Mouse (Mus musculus): ENCODE results near the gene Tada3. TPM values are rescaled to one million over a fixed set of nuclear protein-coding genes. Genes with fewer than 3 reads are reported as not detected.

Tada3 gene
- polyA plus RNA-seq (2015; fragmentation: Nextera tagmentation; extraction: Ambion mirVana), result 52.6 and 54.3 TPM in 2 replicates

- WGBS, result under 1% methylated on average over 59 of the region's 61 CpGs
- H3K4me3 ChIP-seq (ENCODE audit: low read length), result peak within 1 kb of the TSS; percentile 100
- H3K36me3 ChIP-seq (ENCODE audit: control insufficient read depth, insufficient read depth, low read length), result peaks cover 38% of the 10 kb centered on the region
- peak; percentile 96 for ATAC-seq (ENCODE audit: low read depth)
- peaks cover 12% of the 10 kb centered on the region for H3K4me1 ChIP-seq (replicated peaks; ENCODE audit: control insufficient read depth, insufficient read depth, low read length)
- H3K27me3 ChIP-seq (ENCODE audit: control insufficient read depth, insufficient read depth, low read depth, low read length), result no peaks in the 10 kb centered on the region
- peak within 1 kb of the TSS; percentile 96 for H3K9ac ChIP-seq (ENCODE audit: low read length)
- H3K4me2 ChIP-seq (ENCODE audit: low read depth, low read length), result peak within 1 kb of the TSS; percentile 96
- H3K27ac ChIP-seq (ENCODE audit: low read length), result peak within 1 kb of the TSS; percentile 99
- H3K9me3 ChIP-seq (ENCODE audit: control insufficient read depth, low read length), result no peaks in the 10 kb centered on the region
These were observed at the start of gene Tada3, which contains the start of gene Arpc4 for GRCm38 (mm10) chr6:113377496-113378385. TSS of gene Tada3 (minus strand) at chr6:113377883. TSS of gene Arpc4 (plus strand) at chr6:113378115.

GRCm38 (mm10) chr6:113427397-113427796, 49.7 kb upstream of the Tada3 start:
- H3K9me3 ChIP-seq (ENCODE audit: control insufficient read depth, low read length), result no peaks in the 10 kb centered on the region
- WGBS, result 49% methylated on average over 3 of the region's 3 CpGs
- no peak overlapping the region for H3K27ac ChIP-seq (ENCODE audit: low read length)
- H3K4me1 ChIP-seq (replicated peaks; ENCODE audit: control insufficient read depth, insufficient read depth, low read length), result no peaks in the 10 kb centered on the region
- no peak for ATAC-seq (ENCODE audit: low read depth)
- no peaks in the 10 kb centered on the region for H3K27me3 ChIP-seq (ENCODE audit: control insufficient read depth, insufficient read depth, low read depth, low read length)
- H3K4me2 ChIP-seq (ENCODE audit: low read depth, low read length), result no peak overlapping the region
- H3K36me3 ChIP-seq (ENCODE audit: control insufficient read depth, insufficient read depth, low read length), result no peaks in the 10 kb centered on the region
- H3K9ac ChIP-seq (ENCODE audit: low read length), result no peak overlapping the region
- H3K4me3 ChIP-seq (ENCODE audit: low read length), result no peak overlapping the region

- 83% methylated on average over 4 of the region's 4 CpGs for WGBS
- H3K36me3 ChIP-seq (ENCODE audit: control insufficient read depth, insufficient read depth, low read length), result no peaks in the 10 kb centered on the region
- H3K27ac ChIP-seq (ENCODE audit: low read length), result no peak overlapping the region
- ATAC-seq (ENCODE audit: low read depth), result no peak
- no peaks in the 10 kb centered on the region for H3K4me1 ChIP-seq (replicated peaks; ENCODE audit: control insufficient read depth, insufficient read depth, low read length)
- H3K4me3 ChIP-seq (ENCODE audit: low read length), result no peak overlapping the region
- no peak overlapping the region for H3K4me2 ChIP-seq (ENCODE audit: low read depth, low read length)
- no peaks in the 10 kb centered on the region for H3K9me3 ChIP-seq (ENCODE audit: control insufficient read depth, low read length)
- H3K9ac ChIP-seq (ENCODE audit: low read length), result no peak overlapping the region
- H3K27me3 ChIP-seq (ENCODE audit: control insufficient read depth, insufficient read depth, low read depth, low read length), result no peaks in the 10 kb centered on the region
These were observed 49.0 kb upstream of the Tada3 start for GRCm38 (mm10) chr6:113426696-113427095.

- Histone ChIP-seq H3K4me3 (ENCODE audit: low read length) (no peak overlapping the region), H3K4me2 (ENCODE audit: low read depth, low read length) (no peak overlapping the region), H3K9me3 (ENCODE audit: control insufficient read depth, low read length) (no peaks in the 10 kb centered on the region), H3K27ac (ENCODE audit: low read length) (no peak overlapping the region), H3K36me3 (ENCODE audit: control insufficient read depth, insufficient read depth, low read length) (no peaks in the 10 kb centered on the region), H3K4me1 (replicated peaks; ENCODE audit: control insufficient read depth, insufficient read depth, low read length) (peaks cover 4% of the 10 kb centered on the region; the same call in 1 of the 2 replicates), H3K27me3 (ENCODE audit: control insufficient read depth, insufficient read depth, low read depth, low read length) (no peaks in the 10 kb centered on the region), H3K9ac (ENCODE audit: low read length) (no peak overlapping the region)
- ATAC-seq (ENCODE audit: low read depth), result no peak
- 80% methylated on average over 7 of the region's 7 CpGs for WGBS
These were observed 46.5 kb upstream of the Tada3 start for GRCm38 (mm10) chr6:113424187-113424586.

GRCm38 (mm10) chr6:113423000-113423399, 45.3 kb upstream of the Tada3 start:
- peaks cover 11% of the 10 kb centered on the region for H3K4me1 ChIP-seq (replicated peaks; ENCODE audit: control insufficient read depth, insufficient read depth, low read length)
- H3K27me3 ChIP-seq (ENCODE audit: control insufficient read depth, insufficient read depth, low read depth, low read length), result no peaks in the 10 kb centered on the region
- no peak for ATAC-seq (ENCODE audit: low read depth)
- no peaks in the 10 kb centered on the region for H3K36me3 ChIP-seq (ENCODE audit: control insufficient read depth, insufficient read depth, low read length)
- no peak overlapping the region for H3K9ac ChIP-seq (ENCODE audit: low read length)
- H3K27ac ChIP-seq (ENCODE audit: low read length), result no peak overlapping the region
- WGBS, result 58% methylated on average over 4 of the region's 4 CpGs
- H3K4me2 ChIP-seq (ENCODE audit: low read depth, low read length), result no peak overlapping the region
- no peak overlapping the region for H3K4me3 ChIP-seq (ENCODE audit: low read length)
- no peaks in the 10 kb centered on the region for H3K9me3 ChIP-seq (ENCODE audit: control insufficient read depth, low read length)

GRCm38 (mm10) chr6:113419199-113419587, 41.5 kb upstream of the Tada3 start, which contains the start of gene Rpusd3:
TSS of gene Rpusd3 (minus strand) at chr6:113419340.
- Histone ChIP-seq H3K4me2 (ENCODE audit: low read depth, low read length) (peak within 1 kb of the TSS; percentile 97), H3K27me3 (ENCODE audit: control insufficient read depth, insufficient read depth, low read depth, low read length) (no peaks in the 10 kb centered on the region), H3K27ac (ENCODE audit: low read length) (peak within 1 kb of the TSS; percentile 31), H3K4me3 (ENCODE audit: low read length) (peak within 1 kb of the TSS; percentile 82), H3K9me3 (ENCODE audit: control insufficient read depth, low read length) (no peaks in the 10 kb centered on the region), H3K9ac (ENCODE audit: low read length) (peak within 1 kb of the TSS; percentile 85), H3K36me3 (ENCODE audit: control insufficient read depth, insufficient read depth, low read length) (peaks cover 6% of the 10 kb centered on the region; the same call in 1 of the 2 replicates), H3K4me1 (replicated peaks; ENCODE audit: control insufficient read depth, insufficient read depth, low read length) (peaks cover 15% of the 10 kb centered on the region)
- WGBS, result 0% methylated on average over 25 of the region's 25 CpGs
- peak; percentile 99 for ATAC-seq (ENCODE audit: low read depth)

GRCm38 (mm10) chr6:113418441-113419198, 40.9 kb upstream of the Tada3 start:
- Histone ChIP-seq H3K9ac (ENCODE audit: low read length) (peak overlapping the region; percentile 85), H3K9me3 (ENCODE audit: control insufficient read depth, low read length) (no peaks in the 10 kb centered on the region), H3K4me2 (ENCODE audit: low read depth, low read length) (peak overlapping the region; percentile 97), H3K4me3 (ENCODE audit: low read length) (peak overlapping the region; percentile 82), H3K36me3 (ENCODE audit: control insufficient read depth, insufficient read depth, low read length) (peaks cover 6% of the 10 kb centered on the region; the same call in 1 of the 2 replicates), H3K4me1 (replicated peaks; ENCODE audit: control insufficient read depth, insufficient read depth, low read length) (peaks cover 15% of the 10 kb centered on the region), H3K27ac (ENCODE audit: low read length) (peak overlapping the region; percentile 31), H3K27me3 (ENCODE audit: control insufficient read depth, insufficient read depth, low read depth, low read length) (no peaks in the 10 kb centered on the region)
- peak; percentile 63 for ATAC-seq (ENCODE audit: low read depth)
- 11% methylated on average over 16 of the region's 16 CpGs for WGBS

GRCm38 (mm10) chr6:113416416-113416815, 38.7 kb upstream of the Tada3 start:
- H3K9me3 ChIP-seq (ENCODE audit: control insufficient read depth, low read length), result no peaks in the 10 kb centered on the region
- H3K4me1 ChIP-seq (replicated peaks; ENCODE audit: control insufficient read depth, insufficient read depth, low read length), result peaks cover 15% of the 10 kb centered on the region
- H3K4me2 ChIP-seq (ENCODE audit: low read depth, low read length), result no peak overlapping the region
- H3K9ac ChIP-seq (ENCODE audit: low read length), result no peak overlapping the region
- no peak for ATAC-seq (ENCODE audit: low read depth)
- no peak overlapping the region for H3K27ac ChIP-seq (ENCODE audit: low read length)
- WGBS, result 57% methylated on average over 5 of the region's 5 CpGs
- H3K27me3 ChIP-seq (ENCODE audit: control insufficient read depth, insufficient read depth, low read depth, low read length), result no peaks in the 10 kb centered on the region
- no peak overlapping the region for H3K4me3 ChIP-seq (ENCODE audit: low read length)
- peaks cover 6% of the 10 kb centered on the region; the same call in 1 of the 2 replicates for H3K36me3 ChIP-seq (ENCODE audit: control insufficient read depth, insufficient read depth, low read length)

- Histone ChIP-seq H3K4me2 (ENCODE audit: low read depth, low read length) (no peak overlapping the region), H3K9ac (ENCODE audit: low read length) (no peak overlapping the region), H3K4me3 (ENCODE audit: low read length) (no peak overlapping the region), H3K36me3 (ENCODE audit: control insufficient read depth, insufficient read depth, low read length) (0 out of 2 replicates have a peak, but pooled peaks cover 1% of the 10 kb centered on the region), H3K9me3 (ENCODE audit: control insufficient read depth, low read length) (0 out of 2 replicates have a peak, but pooled peaks cover 2% of the 10 kb centered on the region), H3K27me3 (ENCODE audit: control insufficient read depth, insufficient read depth, low read depth, low read length) (no peaks in the 10 kb centered on the region), H3K27ac (ENCODE audit: low read length) (no peak overlapping the region), H3K4me1 (replicated peaks; ENCODE audit: control insufficient read depth, insufficient read depth, low read length) (no peaks in the 10 kb centered on the region)
- ATAC-seq (ENCODE audit: low read depth), result no peak
- WGBS, result 38% methylated on average over 1 of the region's 1 CpGs
These were observed 32.3 kb upstream of the Tada3 start for GRCm38 (mm10) chr6:113410001-113410400.

All from lung, embryonic 16.5 days (tissue).